In the genomic region with DNA sequence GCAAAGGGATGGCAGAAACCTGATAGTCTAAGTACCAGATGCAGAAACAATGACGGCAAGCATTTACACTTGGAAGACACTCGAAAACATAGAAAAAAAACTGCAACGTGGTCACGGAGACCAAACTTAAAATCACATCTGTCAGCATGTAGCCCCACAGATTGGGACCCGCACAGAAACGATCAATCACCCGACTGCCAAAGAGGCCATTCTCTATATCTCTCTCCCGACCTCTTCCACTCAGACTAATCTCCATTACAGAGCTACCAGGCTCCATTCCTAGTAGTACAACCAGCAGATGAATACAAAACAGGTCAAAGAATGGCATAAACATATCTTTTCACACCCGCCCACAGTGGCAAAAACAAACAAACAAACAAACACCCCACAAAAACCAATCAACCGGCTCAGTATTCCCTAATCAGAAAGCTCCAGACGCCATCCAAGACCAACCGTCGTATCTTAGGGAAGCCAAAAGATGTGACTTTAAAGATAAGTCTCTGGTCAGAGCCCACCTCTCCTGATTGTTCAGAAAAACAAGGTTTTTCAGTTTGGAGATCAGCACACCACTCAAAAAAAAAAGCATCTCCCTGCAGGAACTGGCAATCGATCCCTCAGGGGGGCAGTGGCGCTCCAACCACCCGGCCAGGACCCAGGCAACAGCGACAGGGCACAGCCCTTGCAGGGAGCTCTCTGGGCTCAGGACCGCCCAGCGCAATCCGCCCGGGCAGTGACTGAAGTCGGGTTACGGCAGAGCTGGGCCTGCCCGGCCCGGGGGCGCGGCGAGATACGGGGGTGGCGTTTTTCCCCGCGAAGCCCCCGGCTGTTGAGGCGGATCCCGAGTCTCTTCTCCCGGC, we compare ENCODE assay signal across 7 mouse cellular contexts. TPM values are rescaled to one million over a fixed set of nuclear protein-coding genes. Genes with fewer than 3 reads are reported as not detected.
DNase-seq lines count a peak whose midpoint lies in the region; ATAC-seq and TF ChIP-seq lines count a peak whose summit lies in the region.

No protein-coding gene starts in this region.

- TF ChIP-seq POLR2A in MEL (IDR thresholded peaks at IDR 0.05; ENCODE audit: control insufficient read depth in 1 of 2, insufficient read depth in 1 of 2, low read depth in 1 of 2, low read length in 2 of 2, poor library complexity in 1 of 2) = no peak
- TF ChIP-seq POLR2A in olfactory bulb, adult 2 months (IDR thresholded peaks at IDR 0.05; ENCODE audit: insufficient read depth, low read depth, low read length) = no peak

- peak; percentile 25 to 85 for TF ChIP-seq EP300 in MEL (IDR thresholded peaks at IDR 0.05; ENCODE audit: low read depth in 1 of 2, low read length in 2 of 2)

- peak overlapping the region; percentile 93 for H3K9ac ChIP-seq in MEL (ENCODE audit: control insufficient read depth, low read depth, low read length, poor library complexity, severe bottlenecking)
- peak overlapping the region; percentile 97 for H3K9ac ChIP-seq in lung, embryonic 16.5 days (ENCODE audit: low read length)

- peak in 1 of 3 experiments; percentile 24; a peak in 1 of 6 replicates for TF ChIP-seq CTCF in MEL (IDR thresholded peaks at IDR 0.05 in 2 of 3, conservative IDR thresholded peaks at IDR 0.05 in 1 of 3; ENCODE audit: control insufficient read depth in 1 of 3, insufficient read depth in 1 of 3, low read depth in 2 of 3, low read length in 3 of 3, poor library complexity in 1 of 3, severe bottlenecking in 1 of 3)
- no peak for TF ChIP-seq CTCF in olfactory bulb, adult 2 months (IDR thresholded peaks at IDR 0.05; ENCODE audit: insufficient read depth, low read depth, low read length)

- peaks cover 0 to 3% of the 10 kb centered on the region in 2 experiments; a peak in 3 of 4 replicates for H3K27me3 ChIP-seq in MEL (ENCODE audit: control insufficient read depth in 1 of 2, insufficient read depth in 2 of 2, low read length in 2 of 2)
- H3K27me3 ChIP-seq in erythroblast, embryonic 14.5 days (ENCODE audit: control insufficient read depth) = peaks cover 13% of the 10 kb centered on the region
- no peaks in the 10 kb centered on the region; the same call in 1 of the 2 replicates for H3K27me3 ChIP-seq in lung, embryonic 16.5 days (ENCODE audit: control insufficient read depth, insufficient read depth, low read depth, low read length)

- peak overlapping the region; percentile 84 for H3K4me2 ChIP-seq in lung, embryonic 16.5 days (ENCODE audit: low read depth, low read length)

- DNase-seq in MEL (ENCODE audit: low read depth, low spot score) = peak; percentile 65
- DNase-seq in adrenal gland, postnatal 4 days (ENCODE audit: low spot score in 2 of 2) = peak; percentile 19 to 47
- DNase-seq in heart, postnatal 4 days = peak; percentile 68
- peak; percentile 41 for DNase-seq in layer of hippocampus, adult 9-11 months

- under 1% methylated on average over 36 of the region's 36 CpGs for WGBS in lung, embryonic 16.5 days
- under 1% methylated on average over 36 of the region's 36 CpGs for WGBS in olfactory bulb, adult 2 months

- peaks cover 2 to 14% of the 10 kb centered on the region in 2 experiments; a peak in 3 of 4 replicates for H3K36me3 ChIP-seq in MEL (ENCODE audit: control insufficient read depth in 1 of 2, insufficient read depth in 2 of 2, low read length in 2 of 2)
- H3K36me3 ChIP-seq in erythroblast, embryonic 14.5 days (ENCODE audit: control insufficient read depth) = peaks cover 12% of the 10 kb centered on the region
- no peaks in the 10 kb centered on the region for H3K36me3 ChIP-seq in lung, embryonic 16.5 days (ENCODE audit: control insufficient read depth, insufficient read depth, low read length)

- H3K4me3 ChIP-seq in MEL (ENCODE audit: control insufficient read depth in 1 of 2, insufficient read depth in 1 of 2, low read depth in 2 of 2, low read length in 2 of 2) = peak overlapping the region; percentile 92 to 94
- peak overlapping the region; percentile 98 for H3K4me3 ChIP-seq in erythroblast, embryonic 14.5 days (replicated peaks)
- peak overlapping the region; percentile 97 for H3K4me3 ChIP-seq in lung, embryonic 16.5 days (ENCODE audit: low read length)
- peak overlapping the region; percentile 78 for H3K4me3 ChIP-seq in olfactory bulb, adult 2 months (ENCODE audit: insufficient read depth, low read depth, low read length)

- peak; percentile 89 for ATAC-seq in lung, embryonic 16.5 days (ENCODE audit: low read depth)

- peak overlapping the region; percentile 59 for H3K27ac ChIP-seq in MEL (ENCODE audit: control insufficient read depth, low read depth, low read length)
- H3K27ac ChIP-seq in lung, embryonic 16.5 days (ENCODE audit: low read length) = peak overlapping the region; percentile 86
- H3K27ac ChIP-seq in olfactory bulb, adult 2 months (ENCODE audit: insufficient read depth, low read depth, low read length) = no peak overlapping the region; the same call in 1 of the 2 replicates

- peaks cover 4 to 5% of the 10 kb centered on the region in 2 experiments; a peak in 3 of 4 replicates for H3K4me1 ChIP-seq in MEL (ENCODE audit: control insufficient read depth in 1 of 2, insufficient read depth in 2 of 2, low read length in 2 of 2)
- peaks cover 32% of the 10 kb centered on the region for H3K4me1 ChIP-seq in erythroblast, embryonic 14.5 days (ENCODE audit: control insufficient read depth)
- peaks cover 15% of the 10 kb centered on the region for H3K4me1 ChIP-seq in lung, embryonic 16.5 days (replicated peaks; ENCODE audit: control insufficient read depth, insufficient read depth, low read length)
- H3K4me1 ChIP-seq in olfactory bulb, adult 2 months (ENCODE audit: control insufficient read depth, insufficient read depth, low read length) = peaks cover 4% of the 10 kb centered on the region; the same call in 1 of the 2 replicates

- peaks cover 52% of the 10 kb centered on the region for H3K79me2 ChIP-seq in MEL (ENCODE audit: control insufficient read depth, insufficient read depth, low read length, poor library complexity)

- no peaks in the 10 kb centered on the region for H3K9me3 ChIP-seq in MEL (replicated peaks; ENCODE audit: insufficient read depth, low read length)
- H3K9me3 ChIP-seq in erythroblast, embryonic 14.5 days (ENCODE audit: control insufficient read depth, low read length) = no peaks in the 10 kb centered on the region
- no peaks in the 10 kb centered on the region for H3K9me3 ChIP-seq in lung, embryonic 16.5 days (ENCODE audit: control insufficient read depth, low read length)

- TF ChIP-seq RAD21 in MEL (IDR thresholded peaks at IDR 0.05; ENCODE audit: low read depth, low read length) = no peak

TF ChIP-seq in MEL, 35 proteins besides CTCF, POLR2A, EP300 and RAD21:
- TF ChIP-seq CHD1 (IDR thresholded peaks at IDR 0.05; ENCODE audit: low read depth, low read length) (peak; percentile 77), RCOR1 (IDR thresholded peaks at IDR 0.05; ENCODE audit: low read depth, low read length) (peak; percentile 25; the same call in 1 of the 2 replicates), MEF2A (IDR thresholded peaks at IDR 0.05; ENCODE audit: extremely low read depth, insufficient replicate concordance, low read depth, low read length, poor library complexity, severe bottlenecking) (no peak), USF2 (IDR thresholded peaks at IDR 0.05; ENCODE audit: borderline replicate concordance in 1 of 2, insufficient read depth in 1 of 2, low read depth in 1 of 2, low read length in 2 of 2) (no peak), GATA1 (IDR thresholded peaks at IDR 0.05; ENCODE audit: low read depth, low read length) (peak; percentile 71), UBTF (IDR thresholded peaks at IDR 0.05; ENCODE audit: borderline replicate concordance, insufficient read depth, low read depth, low read length) (no peak), MYC (IDR thresholded peaks at IDR 0.05; ENCODE audit: low read depth, low read length) (no peak), ZNF384 (IDR thresholded peaks at IDR 0.05; ENCODE audit: low read depth, low read length) (peak; percentile 77), ELF1 (IDR thresholded peaks at IDR 0.05; ENCODE audit: low read depth, low read length) (no peak), TAL1 (IDR thresholded peaks at IDR 0.05; ENCODE audit: low read length) (peak; percentile 61), MYB (IDR thresholded peaks at IDR 0.05; ENCODE audit: low read depth, low read length) (peak; percentile 65), USF1 (IDR thresholded peaks at IDR 0.05; ENCODE audit: low read depth, low read length) (no peak), TCF12 (IDR thresholded peaks at IDR 0.05; ENCODE audit: low read depth, low read length) (peak; percentile 87), ETS1 (IDR thresholded peaks at IDR 0.05; ENCODE audit: low read depth, low read length) (peak; percentile 32; the same call in 1 of the 2 replicates)
TF ChIP-seq in MEL: peak in this region for 8.

RNA-seq across cellular contexts. Expression of gene Rlf, which starts 0.7 kb away (rescaled TPM):
- total RNA-seq in MEL (2012; rRNA removed) = 17.3 and 21.0 TPM in 2 replicates
- 10 to 100 TPM; 14.1 to 54.0 TPM for polyA plus RNA-seq in MEL (2012; ENCODE audit: insufficient read depth in 1 of 2, insufficient read length in 2 of 2, low read depth in 1 of 2, low replicate concordance in 2 of 2, missing spikeins in 1 of 2)
- total RNA-seq in adrenal gland, postnatal 4 days (2021) = 10 to 100 TPM; 23.3 to 24.3 TPM
- polyA plus RNA-seq in erythroblast, embryonic 14.5 days (2012) = 0.20 TPM in 2 replicates
- 10 to 100 TPM; 22.0 to 23.1 TPM for total RNA-seq in heart, postnatal 4 days (2021)
- polyA plus RNA-seq in lung, embryonic 16.5 days (2015; fragmentation: Nextera tagmentation; extraction: Ambion mirVana) = 20.5 and 24.3 TPM in 2 replicates
- not detected in 2 replicates for polyA plus RNA-seq in olfactory bulb, adult 2 months (2012; ENCODE audit: insufficient read depth, insufficient read length, low replicate concordance, missing spikeins)
